In genomic region chr7:25717478-25717877, GRCm38 (mm10) we compare ENCODE assay signal across 1 mouse cellular context.
TF ChIP-seq lines count a peak whose summit lies in the region.

No protein-coding gene starts in this region.

TF ChIP-seq in MEL, 35 proteins besides CTCF, POLR2A, EP300 and RAD21:
- TF ChIP-seq CHD2 (IDR thresholded peaks at IDR 0.05; ENCODE audit: low read length) (peak; percentile 30; the same call in 1 of the 2 replicates), UBTF (IDR thresholded peaks at IDR 0.05; ENCODE audit: borderline replicate concordance, insufficient read depth, low read depth, low read length) (no peak), POLR2AphosphoS5 (IDR thresholded peaks at IDR 0.05; ENCODE audit: borderline replicate concordance, low read depth, low read length) (peak; percentile 29; the same call in 1 of the 2 replicates), NRF1 (IDR thresholded peaks at IDR 0.05; ENCODE audit: insufficient read depth, low read depth, low read length, poor library complexity, severe bottlenecking) (no peak), SMC3 (IDR thresholded peaks at IDR 0.05; ENCODE audit: low read depth, low read length) (peak; percentile 17; the same call in 1 of the 2 replicates), POLR2AphosphoS2 (IDR thresholded peaks at IDR 0.05; ENCODE audit: low read length) (peak; percentile 63; the same call in 1 of the 2 replicates), ZMIZ1 (IDR thresholded peaks at IDR 0.05; ENCODE audit: low read depth, low read length) (peak; percentile 49; the same call in 1 of the 2 replicates), MYB (IDR thresholded peaks at IDR 0.05; ENCODE audit: low read depth, low read length) (0 out of 2 replicates have a peak, but pooled peaks have one; percentile 0)
